Mouse (Mus musculus) heart, postnatal 25 days (tissue): Measurements from ENCODE around the gene Fasn. TPM values are rescaled to one million over a fixed set of nuclear protein-coding genes. Genes with fewer than 3 reads are reported as not detected.

Experiments
- DNase-seq: peaks from one replicate; pipeline ENCODE4 v3.0.0; 2022; ENCODE audit warnings: low spot score
- intact Hi-C: fragments of 180-260 bp; cut with DNase I; formaldehyde crosslinking; loops from one replicate; pipeline ENCODE4 v1.15.1; 2025
- total RNA-seq, 2 experiments: library from RNA; stranded (reverse); gene quantifications; 2 replicates each; pipeline ENCODE4 v1.2.3; 2021

Fasn gene
- total RNA-seq, 2 experiments from 2014 or later = 29.8 to 52.8 TPM

DNA sequence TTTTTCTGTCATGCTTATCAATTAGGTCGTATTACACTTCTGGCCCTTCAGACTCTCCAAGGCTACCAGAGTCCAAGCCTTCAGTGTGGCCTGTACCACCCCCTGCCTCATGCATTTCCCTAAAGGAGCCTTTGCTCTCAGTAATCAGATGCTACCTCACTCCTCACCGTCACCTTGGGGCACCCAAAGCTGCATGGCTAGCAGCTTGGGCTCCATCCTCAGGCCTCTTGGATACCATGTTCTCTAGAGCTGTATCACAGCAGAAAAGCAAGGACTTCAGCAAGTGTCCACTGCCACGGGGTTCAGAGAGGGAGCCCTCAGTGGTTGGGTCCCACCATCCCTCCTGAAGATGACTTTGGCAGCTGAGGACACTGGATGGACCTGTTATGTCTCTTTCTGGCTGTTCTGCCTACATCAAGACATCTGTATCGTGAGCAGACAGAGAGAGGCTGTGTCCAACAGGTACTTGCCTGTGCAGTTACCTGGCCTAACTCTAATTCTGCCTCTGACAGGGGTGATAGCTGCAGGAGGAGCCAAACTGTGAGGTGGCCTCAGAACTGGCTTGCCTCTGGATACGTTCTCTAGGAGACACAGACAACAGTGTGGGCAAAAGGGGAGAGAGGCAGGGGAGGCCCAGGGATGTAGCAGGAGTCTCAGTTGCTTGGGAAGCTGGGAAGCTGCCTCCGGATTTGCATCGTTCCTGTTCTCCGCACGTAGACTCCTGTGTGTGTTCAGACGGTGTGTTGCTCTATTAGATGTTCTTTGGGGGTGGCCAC is 5.6 kb upstream of the Fasn start:
- DNase-seq = no peak
- intact Hi-C loops = no loop called here

DNA sequence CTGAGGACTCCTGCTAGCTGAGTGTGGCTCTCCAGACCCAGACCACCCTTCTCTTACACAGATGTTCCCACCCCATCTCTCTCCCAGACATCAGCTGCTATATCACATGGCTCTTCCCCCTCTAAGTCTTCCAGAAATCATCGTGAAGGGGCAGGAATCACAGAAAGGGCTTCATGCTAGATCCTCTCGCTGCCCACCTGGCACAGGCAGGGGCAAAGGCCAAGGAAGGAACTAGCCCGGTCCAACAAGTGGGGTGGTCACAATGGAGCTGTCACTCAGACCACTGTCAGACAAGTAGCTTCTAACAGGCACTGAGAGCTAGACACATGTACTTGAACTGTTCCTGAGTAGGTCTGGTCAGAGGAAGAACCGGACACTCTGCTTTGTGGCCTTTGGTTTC is 4.1 kb upstream of the Fasn start:
- no peak for DNase-seq
- intact Hi-C loops = no loop called here

DNA sequence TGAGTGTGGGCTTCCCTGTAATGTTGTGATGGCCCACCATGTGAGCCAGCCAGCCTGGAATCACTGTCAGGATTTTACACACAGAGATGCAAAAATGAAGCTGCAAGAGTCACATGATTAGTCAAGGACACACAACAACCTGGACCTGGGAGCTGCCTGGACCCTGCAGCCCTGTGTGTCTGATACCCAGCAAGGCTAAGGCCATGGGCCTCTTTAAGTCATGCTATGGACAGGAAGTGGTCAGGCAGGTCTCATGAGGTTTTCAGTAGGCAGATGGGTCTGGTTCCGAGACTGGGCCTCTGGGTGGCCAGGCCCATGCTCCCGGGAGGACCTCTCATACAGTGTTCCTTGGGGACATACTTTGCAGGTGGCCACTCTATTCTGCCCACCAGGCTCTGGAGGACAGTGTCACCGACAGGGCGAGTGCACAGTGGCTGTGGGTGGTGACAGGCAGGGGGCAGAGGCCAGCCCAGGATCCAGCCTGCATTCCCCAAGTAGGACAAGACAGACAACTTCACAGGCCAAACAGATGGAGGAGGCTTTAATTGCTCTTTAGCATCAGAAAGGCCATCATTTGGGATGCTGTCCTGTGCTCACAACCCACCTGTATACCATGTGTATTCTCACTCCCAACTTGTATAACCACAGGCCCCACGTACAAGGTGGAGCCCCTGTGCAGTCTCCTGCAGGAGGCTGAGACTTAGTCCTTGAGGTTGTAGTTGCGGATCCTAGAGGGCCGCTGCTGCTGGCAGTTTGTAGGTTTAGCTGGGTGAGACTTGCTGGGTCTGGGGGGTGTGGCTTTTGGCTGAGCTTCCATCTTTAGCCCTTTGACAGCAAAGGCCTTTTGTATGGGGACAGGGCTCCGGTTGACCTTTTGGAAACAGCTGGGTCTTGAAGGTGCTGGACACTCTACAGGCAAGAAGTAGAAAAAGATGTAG is 1.9 kb upstream of the Fasn start:
- intact Hi-C loops = no loop called here
- DNase-seq = no peak

DNA sequence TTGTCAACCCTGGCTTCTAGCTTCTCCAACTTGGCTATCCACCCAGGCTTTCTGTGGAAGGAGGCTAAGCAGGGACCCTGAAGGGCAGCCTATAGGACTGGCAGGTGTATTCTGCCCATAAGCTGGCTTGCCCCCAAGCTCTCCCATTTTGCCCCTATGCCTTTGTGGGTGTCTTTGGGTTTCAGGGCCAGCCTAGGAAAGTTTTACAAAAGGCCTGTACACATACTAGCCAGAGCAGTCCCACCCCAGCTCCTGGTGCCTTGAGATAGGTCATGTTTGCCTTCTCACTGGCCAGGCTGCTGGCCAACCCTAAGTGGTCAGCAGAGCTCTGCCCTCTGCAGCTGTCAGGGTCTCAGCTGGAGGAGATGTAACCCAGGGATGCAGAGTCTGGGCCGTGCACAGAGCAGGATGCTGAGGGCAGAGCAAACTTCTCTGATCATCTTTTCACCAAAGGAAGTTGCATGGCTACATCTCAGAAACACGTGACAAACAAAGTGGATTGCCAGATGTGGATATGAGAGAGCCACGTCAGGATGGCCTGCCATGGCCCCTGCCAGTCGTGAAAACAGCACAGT is 1.0 kb upstream of the Fasn start:
- intact Hi-C loops = loop anchor here (2.0 kb wide), 1 partner anchor 79 kb away; no protein-coding TSS in a partner anchor
- no peak for DNase-seq

DNA sequence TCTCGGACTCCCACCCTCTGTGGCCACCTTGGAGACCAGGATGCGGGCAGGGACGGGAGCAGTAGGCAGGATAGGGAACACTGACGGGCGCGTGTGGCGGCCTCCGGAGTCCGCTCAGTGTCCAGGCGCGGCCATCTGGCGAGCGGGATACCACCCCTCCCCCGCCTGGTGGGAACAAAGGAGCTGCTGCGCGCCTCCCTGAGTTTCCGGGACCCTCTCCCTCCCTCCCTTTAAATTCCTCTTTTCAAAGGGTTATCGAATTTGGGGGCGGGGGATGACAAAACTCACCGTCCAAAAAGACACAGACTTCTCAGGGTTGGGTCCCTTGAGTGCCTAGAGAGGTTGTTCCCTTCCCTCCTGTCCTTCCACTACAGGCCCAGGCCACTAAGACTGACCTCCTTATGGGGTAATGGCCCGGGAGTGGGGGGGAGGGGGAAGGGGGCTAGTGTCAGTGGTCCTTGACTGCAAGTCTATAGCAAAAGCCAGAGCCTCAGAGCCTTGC is 491 bp upstream of the Fasn start:
- no peak for DNase-seq
- intact Hi-C loops = loop anchor here (2.0 kb wide), 1 partner anchor 80 kb away; no protein-coding TSS in a partner anchor

DNA sequence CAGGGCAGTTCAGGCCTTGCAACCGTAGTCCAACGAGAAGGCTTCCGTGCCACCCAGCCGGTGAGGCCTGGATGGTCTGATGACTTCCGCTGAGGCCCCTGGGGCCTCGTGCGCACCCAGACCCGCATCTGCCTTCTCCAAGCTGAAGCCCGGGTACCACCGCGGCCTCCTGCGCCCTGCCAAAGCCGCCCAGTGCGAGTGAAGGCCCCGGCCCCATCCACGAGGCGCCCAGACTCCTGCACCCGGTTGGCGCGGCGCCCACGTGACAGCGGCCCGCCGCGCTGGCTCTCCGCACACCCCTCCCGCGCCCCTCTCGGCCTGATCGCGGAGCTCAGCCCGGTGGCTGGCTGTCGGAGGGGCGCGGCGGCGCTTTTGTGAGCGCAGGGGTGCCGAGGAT is 798 bp downstream of the Fasn start:
- intact Hi-C loops = no loop called here
- no peak for DNase-seq

DNA sequence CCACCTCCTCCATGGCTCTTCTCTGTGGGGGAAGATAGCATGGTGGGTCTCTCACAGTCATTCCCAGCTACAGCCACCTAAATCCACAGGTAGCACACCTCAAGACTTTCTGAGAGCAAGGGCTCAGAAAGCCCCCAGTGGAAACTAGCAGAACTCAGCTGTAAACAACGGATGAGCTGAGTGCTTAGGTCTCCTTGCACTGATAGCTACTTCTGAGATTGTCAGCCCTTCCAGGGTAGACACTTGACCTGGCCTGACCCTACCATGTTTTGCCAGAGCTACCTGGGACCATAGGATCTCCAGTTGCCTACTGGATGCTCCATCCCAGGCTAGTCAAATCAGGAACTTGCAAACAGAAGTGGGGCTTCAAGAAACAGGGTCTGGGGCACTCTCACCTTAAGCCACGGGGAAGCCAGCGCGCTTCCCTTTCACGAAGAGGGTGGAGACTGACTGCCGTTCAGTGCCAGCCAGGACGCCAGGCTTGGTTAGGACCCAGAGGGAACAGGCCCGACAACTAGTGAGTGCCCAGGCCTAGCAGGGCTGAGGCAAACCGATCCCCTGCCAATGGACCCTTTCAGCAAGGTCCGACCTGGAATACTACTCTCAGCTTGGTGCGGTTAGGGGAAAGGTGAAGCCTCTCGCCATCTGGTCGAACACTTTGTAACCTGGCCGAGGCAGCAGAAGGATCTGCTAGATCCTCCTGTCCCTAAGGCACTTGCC is 1.4 kb downstream of the Fasn start:
- intact Hi-C loops = no loop called here
- DNase-seq = no peak

DNA sequence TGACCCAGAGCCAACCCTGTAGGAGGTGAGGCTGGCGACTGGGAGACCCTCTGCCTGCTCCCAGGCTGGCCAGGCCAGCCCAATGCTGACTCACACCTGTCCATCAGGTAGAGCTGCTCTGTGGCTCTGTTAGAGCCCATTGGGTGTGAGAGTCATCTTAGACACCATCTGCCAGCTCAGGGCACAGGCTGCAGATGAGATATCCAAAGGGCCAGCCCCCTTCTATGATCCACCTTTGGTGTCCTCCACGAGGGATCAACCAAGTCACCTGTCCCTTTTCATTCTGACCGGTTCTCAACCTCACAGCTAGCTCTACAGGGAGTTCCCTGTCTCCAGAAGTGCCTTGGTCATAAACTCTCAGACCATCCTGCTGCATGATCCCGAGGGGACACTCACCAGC is 2.0 kb downstream of the Fasn start:
- no peak for DNase-seq
- intact Hi-C loops = no loop called here

DNA sequence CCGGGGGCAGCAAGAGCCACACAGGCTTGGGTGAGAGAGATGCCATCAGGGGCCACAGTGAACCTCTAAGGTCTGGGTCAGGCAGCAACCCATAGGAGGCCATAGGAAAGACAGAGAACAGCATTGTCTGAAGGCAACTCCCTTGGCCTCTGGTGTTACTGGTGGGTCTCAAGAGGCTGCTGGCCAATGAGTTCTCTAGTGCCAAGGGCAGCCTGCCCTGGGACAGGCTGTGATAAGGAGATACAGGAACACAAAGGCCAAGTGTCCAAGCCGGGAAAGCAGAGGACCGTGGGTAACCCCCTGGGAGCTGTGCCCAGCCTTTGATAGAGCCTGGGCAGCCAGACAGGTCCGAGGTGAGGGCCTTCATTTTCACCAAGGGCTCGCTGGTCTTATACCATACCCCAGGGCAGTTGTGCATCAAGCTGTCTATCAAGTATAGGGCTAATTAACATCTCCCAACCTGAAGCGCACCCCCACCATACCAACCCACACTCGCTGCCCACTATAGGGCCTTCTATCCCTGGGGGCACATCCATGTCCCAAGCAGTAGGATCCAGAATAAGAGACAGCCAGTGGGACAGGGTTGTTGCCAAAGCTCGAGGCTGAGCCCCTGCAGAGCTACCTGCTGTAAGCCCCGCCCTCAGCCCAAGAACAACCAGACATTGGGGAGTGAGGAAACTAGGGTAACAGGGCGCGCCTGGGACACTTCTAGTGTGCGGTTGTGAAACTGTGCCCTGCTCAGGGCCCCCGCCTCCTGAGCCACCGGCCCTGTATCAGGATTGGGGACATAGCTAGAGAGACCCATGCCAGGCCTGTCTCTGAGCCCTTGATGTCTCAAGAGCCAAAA is 3.0 kb downstream of the Fasn start:
- DNase-seq = no peak
- intact Hi-C loops = no loop called here

DNA sequence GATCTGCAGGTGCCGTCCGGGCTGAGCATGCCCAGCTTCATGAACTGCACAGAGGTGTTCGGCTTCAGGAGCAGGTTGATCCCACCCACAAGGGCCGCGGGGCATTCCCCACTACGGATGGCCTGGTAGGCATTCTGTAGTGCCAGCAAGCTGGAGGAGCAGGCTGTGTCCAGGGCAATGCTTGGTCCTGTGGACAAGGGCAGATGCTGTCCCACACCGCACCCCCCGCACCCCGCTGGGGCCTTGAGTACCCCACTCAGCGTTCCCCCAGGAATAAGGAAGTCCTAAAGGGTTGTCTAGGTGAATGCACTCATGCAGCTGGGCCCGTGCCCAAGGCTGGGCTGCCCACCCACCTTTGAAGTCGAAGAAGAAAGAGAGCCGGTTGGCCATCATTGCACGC is 3.8 kb downstream of the Fasn start:
- no peak for DNase-seq
- intact Hi-C loops = no loop called here

DNA sequence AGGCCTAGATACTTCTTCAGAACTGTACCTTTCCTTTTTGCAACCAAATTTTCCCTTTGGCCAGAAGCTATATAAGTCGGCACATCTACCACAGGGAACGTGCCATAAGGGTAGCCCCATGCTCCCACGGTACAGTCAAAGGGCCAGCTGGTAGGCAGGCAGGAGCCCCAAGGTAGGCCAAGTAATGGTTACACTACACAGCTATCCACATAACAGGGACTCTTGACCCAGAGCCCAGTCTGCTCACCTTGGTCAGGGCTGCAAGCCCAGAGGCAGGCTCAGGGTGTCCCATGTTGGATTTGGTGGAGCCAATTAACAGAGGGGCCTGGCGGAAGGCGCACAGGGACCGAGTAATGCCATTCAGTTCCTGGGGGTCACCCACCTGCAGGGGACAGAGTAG is 4.8 kb downstream of the Fasn start:
- DNase-seq = no peak
- intact Hi-C loops = no loop called here

DNA sequence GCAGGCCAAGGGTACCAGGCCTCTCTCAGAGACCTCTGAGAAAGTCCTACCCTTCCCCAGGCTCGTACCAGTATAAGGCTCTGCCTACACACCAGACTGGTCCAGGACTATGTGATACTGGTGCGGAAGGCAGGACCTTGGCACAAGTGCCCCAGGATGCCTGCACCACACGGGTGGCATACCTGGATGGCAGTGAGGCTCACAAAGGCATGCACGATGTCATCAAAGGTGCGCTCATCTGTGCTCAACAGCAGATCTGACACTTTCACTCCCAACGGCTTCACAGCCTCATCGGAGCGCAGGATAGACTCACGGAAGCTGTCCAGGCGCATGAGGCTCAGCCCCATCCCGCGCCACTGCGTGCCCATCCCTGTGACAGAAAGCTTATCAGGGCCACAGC is 6.1 kb downstream of the Fasn start:
- intact Hi-C loops = no loop called here

DNA sequence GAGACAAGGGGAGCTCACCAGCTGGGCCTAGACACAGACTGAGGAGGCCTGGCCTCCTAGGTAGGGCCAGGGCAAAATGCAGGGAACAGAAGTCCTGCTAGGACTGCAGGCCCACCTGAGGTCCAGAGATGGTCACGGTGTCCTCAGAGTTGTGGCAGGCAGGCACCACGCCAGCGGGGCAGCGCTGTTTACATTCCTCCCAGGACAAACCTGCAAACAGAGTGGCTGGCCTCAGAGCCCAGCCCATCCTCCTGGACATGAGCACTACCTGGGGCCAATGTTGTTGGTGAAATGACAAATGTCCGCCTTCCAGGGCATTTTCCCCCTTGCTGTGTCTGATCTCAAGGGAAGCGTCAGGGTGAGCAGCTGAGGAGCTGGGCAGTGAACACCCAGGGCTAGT is 7.0 kb downstream of the Fasn start:
- no peak for DNase-seq
- intact Hi-C loops = no loop called here

More for the DNA sequence above, 6.1 kb downstream of the Fasn start:
- no peak for DNase-seq

DNA sequence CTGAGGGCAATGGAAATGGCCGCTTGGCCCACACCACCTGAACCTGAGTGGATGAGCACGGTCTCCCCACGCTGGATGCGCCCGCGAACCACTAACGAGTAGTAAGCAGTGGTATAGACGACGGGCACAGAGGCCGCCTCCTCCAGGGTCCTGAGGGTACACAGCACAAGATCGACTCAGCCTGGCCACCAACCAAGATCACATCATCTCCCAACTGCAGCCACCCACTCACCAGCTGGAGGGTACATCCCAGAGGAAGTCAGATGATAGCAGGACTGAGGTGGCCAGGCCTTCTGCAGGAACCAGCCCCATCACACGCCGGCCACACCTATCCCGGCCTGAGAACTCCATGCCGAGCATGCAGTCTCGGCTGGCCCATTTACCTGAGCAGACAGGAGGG is 12.3 kb downstream of the Fasn start:
- intact Hi-C loops = no loop called here
- no peak for DNase-seq

DNA sequence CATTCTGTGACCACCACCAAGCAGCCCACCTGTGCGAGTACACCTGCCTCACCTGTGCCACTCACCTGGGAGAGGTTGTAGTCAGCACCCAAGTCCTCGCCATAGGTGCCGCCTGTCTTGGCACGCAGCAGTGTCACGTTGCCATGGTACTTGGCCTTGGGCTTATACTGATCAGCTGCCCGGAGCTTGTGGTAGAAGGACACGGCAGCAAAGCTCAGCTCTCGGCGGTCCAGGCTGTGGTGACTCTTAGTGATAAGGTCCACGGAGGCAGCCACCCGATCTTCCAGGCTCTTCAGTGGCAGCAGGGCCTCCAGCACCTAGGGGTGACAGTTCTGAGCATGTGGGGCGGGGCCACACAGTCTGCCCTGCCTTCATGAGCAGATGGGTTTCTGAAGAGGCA is 16.3 kb downstream of the Fasn start:
- intact Hi-C loops = no loop called here
- no peak for DNase-seq

DNA sequence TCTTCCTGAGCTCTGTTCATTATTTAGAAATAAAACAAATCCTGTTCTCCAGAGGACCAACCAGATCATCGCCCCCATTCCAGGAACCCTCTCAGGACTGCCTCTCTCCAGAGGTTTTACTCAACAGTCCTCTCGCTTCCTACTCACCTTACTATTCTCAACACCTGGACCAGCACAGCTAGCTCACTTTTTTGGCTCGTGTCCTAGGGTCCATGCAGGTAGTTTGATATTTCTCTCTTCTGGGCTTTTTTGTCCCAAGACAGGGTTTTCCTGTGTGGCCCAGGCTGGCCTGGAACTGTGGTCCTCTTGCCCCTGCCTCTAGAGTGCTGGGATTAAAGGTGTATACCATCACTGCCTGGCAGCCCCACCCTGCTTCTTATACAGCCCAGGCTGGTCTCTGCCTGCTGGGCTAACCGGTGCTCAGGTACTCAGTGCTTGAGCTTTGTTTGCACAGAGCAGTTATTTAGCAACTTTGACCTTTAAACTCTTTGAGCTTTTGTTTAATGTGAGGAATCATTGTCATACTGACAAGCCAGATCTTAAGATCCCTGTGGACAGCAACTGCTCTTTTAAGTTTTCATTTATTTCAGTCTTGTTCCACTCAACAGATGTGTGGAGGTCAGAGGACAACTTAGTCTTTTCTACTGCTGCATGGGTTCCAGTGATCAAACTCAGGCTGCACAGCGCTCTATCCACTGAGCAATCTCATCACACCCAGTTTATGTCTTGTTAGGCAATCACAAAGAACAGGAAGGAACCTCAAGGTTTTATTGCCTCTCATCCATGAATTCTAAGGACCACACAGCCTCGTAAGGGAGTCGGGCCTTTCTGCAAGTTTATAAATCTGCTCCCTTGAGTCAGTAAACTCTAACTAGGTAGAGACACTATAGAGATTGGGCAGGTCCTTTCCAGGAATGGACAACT is 18.7 kb downstream of the Fasn start:
- intact Hi-C loops = no loop called here
- DNase-seq = no peak

DNA sequence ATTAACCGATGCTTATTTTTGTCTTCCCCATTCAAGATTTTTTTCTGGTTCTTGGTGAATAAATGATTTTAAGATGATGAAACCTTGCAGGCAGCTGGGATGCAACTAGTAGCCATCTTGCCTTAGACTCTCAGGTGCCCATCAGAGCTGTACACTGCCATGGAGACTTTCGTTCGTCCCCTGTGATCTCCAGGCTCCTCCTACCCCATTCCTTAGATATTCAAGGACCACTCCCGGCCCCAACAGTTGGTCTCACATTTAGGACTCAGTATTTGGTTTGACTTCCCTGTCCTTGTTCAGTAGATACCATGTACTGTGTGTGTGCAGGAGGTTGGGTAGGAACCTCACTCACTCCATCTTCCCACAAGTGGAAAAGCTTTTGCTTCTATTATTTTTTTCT is 19.6 kb downstream of the Fasn start:
- no peak for DNase-seq
- intact Hi-C loops = no loop called here

DNA sequence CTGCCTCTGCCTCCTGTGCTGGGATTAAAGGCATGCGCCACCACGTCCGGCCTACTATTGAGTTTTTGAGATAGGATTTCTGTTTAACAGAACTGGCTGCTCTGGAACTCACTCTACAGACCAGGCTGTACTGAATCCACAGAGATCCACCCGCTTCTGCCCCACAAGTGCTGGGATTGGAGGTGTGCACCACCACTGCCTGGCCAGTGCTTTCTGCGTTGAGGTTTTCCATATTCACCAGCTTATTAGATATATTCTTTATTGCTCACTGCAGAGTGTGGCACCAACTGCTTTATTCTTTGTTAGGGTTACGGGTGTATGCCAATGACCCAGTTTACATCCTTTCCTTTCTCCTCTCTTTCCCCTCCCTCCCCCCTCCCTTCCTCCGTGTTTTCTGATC is 20.1 kb downstream of the Fasn start:
- intact Hi-C loops = no loop called here
- DNase-seq = no peak
